Mouse (Mus musculus) adrenal gland, postnatal 14 days (tissue): ENCODE results near the gene Mettl11b. TPM values are rescaled to one million over a fixed set of nuclear protein-coding genes. Genes with fewer than 3 reads are reported as not detected.

Experiments
- total RNA-seq: library from RNA; stranded (reverse); gene quantifications from 2 replicates; pipeline ENCODE4 v1.2.3, GENCODE M21; 2021

Gene Mettl11b
- total RNA-seq, 1 experiment from 2014 or later = not detected

Other genes with a start within 250 kb of the Mettl11b start
- 17.3 and 18.7 TPM in 2 replicates for gene Kifap3, start 54.4 kb upstream of the Mettl11b start, total RNA-seq
- gene Scyl3, start 203.9 kb upstream of the Mettl11b start, total RNA-seq = 17.2 and 21.4 TPM in 2 replicates